Mouse (Mus musculus) spleen, adult 2 months (tissue): ENCODE results near the gene Abcc9.

Source experiments
- CTCF ChIP-seq: fragments of 200-500 bp; IDR thresholded peaks from 2 replicates; pipeline ENCODE4 v1.5.1; 2011; ENCODE audit warnings: mild to moderate bottlenecking, inconsistent platforms; ENCODE audit not compliant: insufficient read depth, insufficient read length, insufficient replicate concordance; ENCODE audit errors: extremely low read depth
- POLR2A ChIP-seq: fragments of 200-500 bp; IDR thresholded peaks from 2 replicates; pipeline ENCODE4 v1.6.1; 2011; ENCODE audit warnings: low read depth, low read length, inconsistent platforms

GRCm38 (mm10) chr6:142726032-142726431 lies 23.9 kb upstream of the Abcc9 start:
- no peak for TF ChIP-seq POLR2A
- no peak for TF ChIP-seq CTCF
